Mouse (Mus musculus): ENCODE results near the gene Spib. TPM values are rescaled to one million over a fixed set of nuclear protein-coding genes. Genes with fewer than 3 reads are reported as not detected.

The Spib gene
- polyA plus RNA-seq, 1 experiment: 18.7 TPM

- Histone ChIP-seq H3K27ac (ENCODE audit: insufficient read depth, low read depth, low read length) (no peak overlapping the region), H3K4me1 (ENCODE audit: control insufficient read depth, insufficient read depth, insufficient read length, low read length) (peaks cover 12% of the 10 kb centered on the region; the same call in 1 of the 2 replicates), H3K4me3 (ENCODE audit: low read depth, low read length) (no peak overlapping the region), H3K27me3 (ENCODE audit: control insufficient read depth, insufficient read depth, low read length) (no peaks in the 10 kb centered on the region), H3K36me3 (ENCODE audit: control insufficient read depth, insufficient read depth, low read length) (peaks cover 34% of the 10 kb centered on the region)
- TF ChIP-seq CTCF (IDR thresholded peaks at IDR 0.05; ENCODE audit: extremely low read depth, insufficient read length, insufficient replicate concordance, low read depth, low read length) (no peak), POLR2A (IDR thresholded peaks at IDR 0.05; ENCODE audit: low read depth, low read length) (no peak)
- WGBS: 95% methylated on average over 23 of the region's 23 CpGs
Measured at GRCm38 (mm10) chr7:44549621-44550408, 17.9 kb upstream of the Spib start.

DNA sequence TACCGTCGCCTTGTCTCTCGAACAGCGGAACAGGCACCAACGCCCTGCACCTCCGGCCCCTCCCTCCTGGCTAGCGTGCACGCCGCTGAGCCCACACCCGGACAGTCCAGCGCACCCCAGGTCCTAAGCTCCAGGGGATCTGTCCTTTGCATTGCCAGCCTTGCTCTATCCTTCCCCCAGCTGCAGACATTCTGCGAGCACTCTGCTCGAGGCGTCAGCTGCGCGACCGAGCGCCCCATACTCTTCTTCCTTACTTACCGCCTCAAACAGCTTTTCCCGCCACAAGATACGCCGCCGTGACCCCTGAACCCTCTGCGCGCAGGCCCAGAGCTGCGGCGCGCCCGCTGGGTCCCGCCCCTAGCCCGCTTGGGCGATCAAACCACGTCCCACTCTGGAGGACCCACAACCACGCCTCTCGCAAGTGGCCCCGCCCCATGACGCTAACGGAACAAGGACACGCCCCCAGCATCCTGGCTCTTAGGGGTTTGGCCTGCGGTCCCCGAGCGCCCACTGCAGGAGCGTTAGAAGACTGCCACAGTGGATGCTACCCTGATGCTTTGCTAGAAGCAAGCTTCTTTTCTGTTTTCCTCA lies 16.7 kb upstream of the Spib start, which contains the start of gene Pold1:
Gene Pold1, minus strand, starts transcription at position 353 of the 591 bp plus-strand sequence.
- H3K27me3 ChIP-seq (ENCODE audit: control insufficient read depth, insufficient read depth, low read length): no peaks in the 10 kb centered on the region
- under 1% methylated on average over 43 of the region's 43 CpGs for WGBS
- peak within 1 kb of the TSS; percentile 14; the same call in 1 of the 2 replicates for H3K27ac ChIP-seq (ENCODE audit: insufficient read depth, low read depth, low read length)
- H3K4me3 ChIP-seq (ENCODE audit: low read depth, low read length): peak within 1 kb of the TSS; percentile 68
- TF ChIP-seq CTCF (IDR thresholded peaks at IDR 0.05; ENCODE audit: extremely low read depth, insufficient read length, insufficient replicate concordance, low read depth, low read length) (peak; percentile 84), POLR2A (IDR thresholded peaks at IDR 0.05; ENCODE audit: low read depth, low read length) (peak; percentile 21; the same call in 1 of the 2 replicates)
- peaks cover 12% of the 10 kb centered on the region; the same call in 1 of the 2 replicates for H3K4me1 ChIP-seq (ENCODE audit: control insufficient read depth, insufficient read depth, insufficient read length, low read length)
- H3K36me3 ChIP-seq (ENCODE audit: control insufficient read depth, insufficient read depth, low read length): peaks cover 34% of the 10 kb centered on the region

- H3K4me1 ChIP-seq (ENCODE audit: control insufficient read depth, insufficient read depth, insufficient read length, low read length): peaks cover 7% of the 10 kb centered on the region; the same call in 1 of the 2 replicates
- H3K4me3 ChIP-seq (ENCODE audit: low read depth, low read length): peak overlapping the region; percentile 68
- H3K27me3 ChIP-seq (ENCODE audit: control insufficient read depth, insufficient read depth, low read length): no peaks in the 10 kb centered on the region
- WGBS: 19% methylated on average over 5 of the region's 5 CpGs
- TF ChIP-seq POLR2A (IDR thresholded peaks at IDR 0.05; ENCODE audit: low read depth, low read length) (no peak), CTCF (IDR thresholded peaks at IDR 0.05; ENCODE audit: extremely low read depth, insufficient read length, insufficient replicate concordance, low read depth, low read length) (no peak)
- no peak overlapping the region for H3K27ac ChIP-seq (ENCODE audit: insufficient read depth, low read depth, low read length)
- H3K36me3 ChIP-seq (ENCODE audit: control insufficient read depth, insufficient read depth, low read length): peaks cover 34% of the 10 kb centered on the region
Measured at GRCm38 (mm10) chr7:44547725-44548124, 15.9 kb upstream of the Spib start.

DNA sequence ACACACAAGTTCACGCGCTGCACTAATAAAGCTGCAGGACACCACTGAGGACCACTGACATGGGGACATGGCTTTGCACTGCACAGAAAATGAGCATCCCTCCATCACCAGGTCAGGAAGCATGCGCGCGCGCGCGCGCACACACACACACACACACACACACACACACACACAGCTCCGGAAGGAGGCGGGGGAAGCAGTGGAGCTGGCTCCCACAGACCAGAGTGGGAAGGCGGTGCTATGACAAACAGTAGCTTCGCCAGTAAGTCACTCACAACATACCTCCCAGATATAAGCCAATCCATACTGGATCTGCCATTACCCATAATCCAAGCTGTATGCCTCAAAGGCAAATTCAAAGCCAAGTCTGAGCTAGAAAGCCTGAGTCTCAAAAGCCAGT lies 15.2 kb upstream of the Spib start:
- TF ChIP-seq CTCF (IDR thresholded peaks at IDR 0.05; ENCODE audit: extremely low read depth, insufficient read length, insufficient replicate concordance, low read depth, low read length): no peak
- Histone ChIP-seq H3K4me1 (ENCODE audit: control insufficient read depth, insufficient read depth, insufficient read length, low read length) (peaks cover 6% of the 10 kb centered on the region; the same call in 1 of the 2 replicates), H3K27me3 (ENCODE audit: control insufficient read depth, insufficient read depth, low read length) (no peaks in the 10 kb centered on the region), H3K27ac (ENCODE audit: insufficient read depth, low read depth, low read length) (no peak overlapping the region), H3K36me3 (ENCODE audit: control insufficient read depth, insufficient read depth, low read length) (peaks cover 28% of the 10 kb centered on the region), H3K4me3 (ENCODE audit: low read depth, low read length) (no peak overlapping the region)
- 89% methylated on average over 13 of the region's 13 CpGs for WGBS

GRCm38 (mm10) chr7:44546274-44546673 lies 14.4 kb upstream of the Spib start:
- Histone ChIP-seq H3K27ac (ENCODE audit: insufficient read depth, low read depth, low read length) (no peak overlapping the region), H3K36me3 (ENCODE audit: control insufficient read depth, insufficient read depth, low read length) (peaks cover 23% of the 10 kb centered on the region), H3K27me3 (ENCODE audit: control insufficient read depth, insufficient read depth, low read length) (no peaks in the 10 kb centered on the region), H3K4me3 (ENCODE audit: low read depth, low read length) (no peak overlapping the region), H3K4me1 (ENCODE audit: control insufficient read depth, insufficient read depth, insufficient read length, low read length) (peaks cover 6% of the 10 kb centered on the region; the same call in 1 of the 2 replicates)
- no peak for TF ChIP-seq POLR2A (IDR thresholded peaks at IDR 0.05; ENCODE audit: low read depth, low read length)
- no peak for TF ChIP-seq CTCF (IDR thresholded peaks at IDR 0.05; ENCODE audit: extremely low read depth, insufficient read length, insufficient replicate concordance, low read depth, low read length)
- 96% methylated on average over 3 of the region's 3 CpGs for WGBS

GRCm38 (mm10) chr7:44543071-44543470 lies 11.2 kb upstream of the Spib start:
- Histone ChIP-seq H3K4me3 (ENCODE audit: low read depth, low read length) (no peak overlapping the region), H3K27ac (ENCODE audit: insufficient read depth, low read depth, low read length) (no peak overlapping the region), H3K27me3 (ENCODE audit: control insufficient read depth, insufficient read depth, low read length) (no peaks in the 10 kb centered on the region), H3K4me1 (ENCODE audit: control insufficient read depth, insufficient read depth, insufficient read length, low read length) (peaks cover 6% of the 10 kb centered on the region; the same call in 1 of the 2 replicates), H3K36me3 (ENCODE audit: control insufficient read depth, insufficient read depth, low read length) (peaks cover 26% of the 10 kb centered on the region)
- WGBS: 82% methylated on average over 12 of the region's 12 CpGs
- TF ChIP-seq POLR2A (IDR thresholded peaks at IDR 0.05; ENCODE audit: low read depth, low read length): no peak
- TF ChIP-seq CTCF (IDR thresholded peaks at IDR 0.05; ENCODE audit: extremely low read depth, insufficient read length, insufficient replicate concordance, low read depth, low read length): no peak

DNA sequence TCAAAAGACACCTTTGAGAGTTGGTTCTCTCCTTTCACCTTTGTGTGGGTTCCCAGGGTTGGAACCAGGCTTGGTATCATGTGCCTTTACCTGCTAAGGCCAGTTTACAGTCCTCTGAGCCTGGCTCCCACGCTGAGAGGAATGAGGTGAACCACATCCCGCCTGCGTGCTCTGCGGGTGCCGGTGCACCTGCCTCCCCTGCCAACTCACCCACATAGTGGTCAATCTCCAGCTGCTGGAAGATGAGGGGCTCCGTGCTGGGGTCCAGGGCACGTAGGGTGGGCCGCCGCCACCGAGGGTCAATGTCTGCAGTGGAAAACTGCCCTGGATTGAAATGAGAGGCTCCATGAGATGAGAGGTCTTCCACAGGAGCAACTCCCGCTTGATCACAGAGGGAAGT lies 10.7 kb upstream of the Spib start:
- H3K27me3 ChIP-seq (ENCODE audit: control insufficient read depth, insufficient read depth, low read length): no peaks in the 10 kb centered on the region
- peaks cover 26% of the 10 kb centered on the region for H3K36me3 ChIP-seq (ENCODE audit: control insufficient read depth, insufficient read depth, low read length)
- no peak for TF ChIP-seq CTCF (IDR thresholded peaks at IDR 0.05; ENCODE audit: extremely low read depth, insufficient read length, insufficient replicate concordance, low read depth, low read length)
- TF ChIP-seq POLR2A (IDR thresholded peaks at IDR 0.05; ENCODE audit: low read depth, low read length): no peak
- H3K27ac ChIP-seq (ENCODE audit: insufficient read depth, low read depth, low read length): no peak overlapping the region
- 90% methylated on average over 11 of the region's 11 CpGs for whole genome bisulfite sequencing
- no peak overlapping the region for H3K4me3 ChIP-seq (ENCODE audit: low read depth, low read length)
- peaks cover under 1% of the 10 kb centered on the region; the same call in 1 of the 2 replicates for H3K4me1 ChIP-seq (ENCODE audit: control insufficient read depth, insufficient read depth, insufficient read length, low read length)
